Mouse (Mus musculus) embryonic facial prominence, embryonic 14.5 days (tissue): ENCODE results near the gene Ncapd2. TPM values are rescaled to one million over a fixed set of nuclear protein-coding genes. Genes with fewer than 3 reads are reported as not detected.

Source experiments
- ATAC-seq: fragments of 200-750 bp; cut with Nextera tagmentation; 2 replicates; pipeline ENCODE4 v1.8.0; 2017; ENCODE audit warnings: low read depth, moderate number of reproducible peaks, moderate TSS enrichment
- DNase-seq: peaks from one replicate; pipeline ENCODE4 v3.0.0-alpha.2; 2015; ENCODE audit warnings: low spot score
- H3K27ac ChIP-seq: fragments of 300-500 bp; sonication (generic); replicated peaks from 2 replicates; pipeline ENCODE4 v1.5.1; 2014; ENCODE audit warnings: low read depth, mild to moderate bottlenecking, low read length, moderate library complexity
- H3K27me3 ChIP-seq: fragments of 300-500 bp; sonication (generic); replicated peaks from 2 replicates; pipeline ENCODE4 v1.6.1; 2014; ENCODE audit warnings: low read length; ENCODE audit not compliant: control insufficient read depth, insufficient read depth
- H3K36me3 ChIP-seq: fragments of 300-500 bp; sonication (generic); 2 replicates; pipeline ENCODE4 v1.6.1; 2014; ENCODE audit warnings: low read length, mixed read lengths; ENCODE audit not compliant: control insufficient read depth, insufficient read depth
- H3K4me1 ChIP-seq: fragments of 300-500 bp; sonication (generic); 2 replicates; pipeline ENCODE4 v1.6.1; 2014; ENCODE audit warnings: antibody characterized with exemption, low read length; ENCODE audit not compliant: control insufficient read depth, insufficient read depth
- H3K4me2 ChIP-seq: fragments of 300-500 bp; sonication (generic); 2 replicates; pipeline ENCODE4 v1.6.1; 2014; ENCODE audit warnings: low read depth, mild to moderate bottlenecking, low read length, moderate library complexity, mixed read lengths
- H3K4me3 ChIP-seq: fragments of 300-500 bp; sonication (generic); 2 replicates; pipeline ENCODE4 v1.5.1; 2014; ENCODE audit warnings: low read depth, mild to moderate bottlenecking, low read length
- H3K9ac ChIP-seq: fragments of 300-500 bp; sonication (generic); 2 replicates; pipeline ENCODE4 v1.6.1; 2014; ENCODE audit warnings: low read depth, mild to moderate bottlenecking, low read length, moderate library complexity, mixed read lengths
- H3K9me3 ChIP-seq: fragments of 300-500 bp; sonication (generic); 2 replicates; pipeline ENCODE4 v1.6.1; 2016; ENCODE audit warnings: low read length; ENCODE audit not compliant: control insufficient read depth
- whole genome bisulfite sequencing: fragments of 180-500 bp; shearing (Covaris S2); extraction: QIAGEN DNeasy Blood & Tissue Kit; methylation state at CpG from one replicate; pipeline ENCODE4 v1.1.7; 2014; 5-methylcytosine and 5-hydroxymethylcytosine counted together
- polyA plus RNA-seq: library from polyadenylated mRNA; unstranded; fragments of >200 nt; fragmentation: Nextera tagmentation; extraction: Ambion mirVana; gene quantifications from 2 replicates; pipeline ENCODE4 v1.2.1, GENCODE M21; 2014

Ncapd2 gene
- polyA plus RNA-seq, 1 experiment from 2014 or later, result 76.7 TPM

- peaks cover 18% of the 10 kb centered on the region for H3K4me1 ChIP-seq
- no peaks in the 10 kb centered on the region for H3K9me3 ChIP-seq
- peak overlapping the region; percentile 93 for H3K4me2 ChIP-seq
- peaks cover 36% of the 10 kb centered on the region for H3K36me3 ChIP-seq
- DNase-seq, result peak; percentile 41
- peak; percentile 46 for ATAC-seq
- no peaks in the 10 kb centered on the region for H3K27me3 ChIP-seq
- H3K27ac ChIP-seq, result peak overlapping the region; percentile 89
- 2% methylated on average over 24 of the region's 35 CpGs for WGBS
- peak overlapping the region; percentile 71 for H3K4me3 ChIP-seq
- H3K9ac ChIP-seq, result peak overlapping the region; percentile 81
Measured at GRCm38 (mm10) chr6:125145479-125145951, 46.0 kb downstream of the Ncapd2 start.

GRCm38 (mm10) chr6:125145001-125145400 lies 46.5 kb downstream of the Ncapd2 start, which contains the start of gene Iffo1:
Iffo1 (plus strand) TSS chr6:125145241.
- 3% methylated on average over 14 of the region's 16 CpGs for WGBS
- no peaks in the 10 kb centered on the region for H3K27me3 ChIP-seq
- H3K4me2 ChIP-seq, result peak within 1 kb of the TSS; percentile 93
- DNase-seq, result peak; percentile 96
- peaks cover 41% of the 10 kb centered on the region for H3K36me3 ChIP-seq
- H3K4me1 ChIP-seq, result peaks cover 18% of the 10 kb centered on the region
- H3K9ac ChIP-seq, result peak within 1 kb of the TSS; percentile 81
- peak within 1 kb of the TSS; percentile 89 for H3K27ac ChIP-seq
- ATAC-seq, result peak; percentile 92
- peak within 1 kb of the TSS; percentile 71 for H3K4me3 ChIP-seq
- H3K9me3 ChIP-seq, result no peaks in the 10 kb centered on the region

- no peak for DNase-seq
- H3K36me3 ChIP-seq, result peaks cover 52% of the 10 kb centered on the region
- peaks cover 18% of the 10 kb centered on the region for H3K4me1 ChIP-seq
- no peak overlapping the region for H3K4me3 ChIP-seq
- no peak for ATAC-seq
- H3K27ac ChIP-seq, result no peak overlapping the region
- H3K9me3 ChIP-seq, result no peaks in the 10 kb centered on the region
- no peak overlapping the region for H3K4me2 ChIP-seq
- no peak overlapping the region for H3K9ac ChIP-seq
- 73% methylated on average over 9 of the region's 9 CpGs for WGBS
- no peaks in the 10 kb centered on the region for H3K27me3 ChIP-seq
Measured at GRCm38 (mm10) chr6:125143904-125144303, 47.6 kb downstream of the Ncapd2 start.

- Histone ChIP-seq H3K9ac (no peak overlapping the region), H3K27ac (no peak overlapping the region), H3K9me3 (no peaks in the 10 kb centered on the region), H3K4me1 (peaks cover 18% of the 10 kb centered on the region), H3K27me3 (no peaks in the 10 kb centered on the region), H3K36me3 (peaks cover 59% of the 10 kb centered on the region), H3K4me3 (no peak overlapping the region), H3K4me2 (no peak overlapping the region)
- ATAC-seq (no peak), DNase-seq (no peak)
- WGBS, result 83% methylated on average over 3 of the region's 3 CpGs
Measured at GRCm38 (mm10) chr6:125143128-125143527, 48.4 kb downstream of the Ncapd2 start.

- Histone ChIP-seq H3K4me3 (no peak overlapping the region), H3K9ac (no peak overlapping the region), H3K4me2 (no peak overlapping the region), H3K4me1 (peaks cover 17% of the 10 kb centered on the region), H3K36me3 (peaks cover 66% of the 10 kb centered on the region), H3K27me3 (no peaks in the 10 kb centered on the region), H3K27ac (no peak overlapping the region), H3K9me3 (no peaks in the 10 kb centered on the region)
- no peak for ATAC-seq
- no peak for DNase-seq
- WGBS, result 94% methylated on average over 8 of the region's 8 CpGs
Measured at GRCm38 (mm10) chr6:125142436-125142835, 49.1 kb downstream of the Ncapd2 start.

GRCm38 (mm10) chr6:125139747-125140146 lies 51.8 kb downstream of the Ncapd2 start:
- Histone ChIP-seq H3K4me1 (no peaks in the 10 kb centered on the region), H3K9me3 (no peaks in the 10 kb centered on the region), H3K27ac (no peak overlapping the region), H3K4me2 (no peak overlapping the region), H3K36me3 (peaks cover 91% of the 10 kb centered on the region), H3K27me3 (no peaks in the 10 kb centered on the region), H3K9ac (no peak overlapping the region), H3K4me3 (no peak overlapping the region)
- 92% methylated on average over 7 of the region's 7 CpGs for WGBS
- no peak for ATAC-seq
- no peak for DNase-seq

GRCm38 (mm10) chr6:125137002-125137671 lies 54.4 kb downstream of the Ncapd2 start:
- Histone ChIP-seq H3K4me1 (0 out of 2 replicates have a peak, but pooled peaks cover 4% of the 10 kb centered on the region), H3K9me3 (no peaks in the 10 kb centered on the region), H3K4me3 (no peak overlapping the region), H3K4me2 (no peak overlapping the region), H3K36me3 (peaks cover 89% of the 10 kb centered on the region), H3K27ac (no peak overlapping the region), H3K27me3 (no peaks in the 10 kb centered on the region), H3K9ac (no peak overlapping the region)
- no peak for ATAC-seq
- 91% methylated on average over 19 of the region's 19 CpGs for WGBS
- no peak for DNase-seq

- 0 out of 2 replicates have a peak, but pooled peaks cover 4% of the 10 kb centered on the region for H3K4me1 ChIP-seq
- DNase-seq (no peak), ATAC-seq (no peak)
- peak overlapping the region; percentile 81 for H3K9ac ChIP-seq
- 8% methylated on average over 11 of the region's 11 CpGs for WGBS
- no peak overlapping the region for H3K27ac ChIP-seq
- peaks cover 74% of the 10 kb centered on the region for H3K36me3 ChIP-seq
- H3K4me2 ChIP-seq, result peak overlapping the region; percentile 73
- no peaks in the 10 kb centered on the region for H3K9me3 ChIP-seq
- no peaks in the 10 kb centered on the region for H3K27me3 ChIP-seq
- peak overlapping the region; percentile 86 for H3K4me3 ChIP-seq
Measured at GRCm38 (mm10) chr6:125132470-125132869, 59.0 kb downstream of the Ncapd2 start.
